Mouse (Mus musculus) heart, embryonic 13.5 days (tissue): Measurements from ENCODE around the gene Pi16. TPM values are rescaled to one million over a fixed set of nuclear protein-coding genes. Genes with fewer than 3 reads are reported as not detected.

Experiments
- ATAC-seq: fragments of 200-750 bp; cut with Nextera tagmentation; 2 replicates; pipeline ENCODE4 v1.8.0; 2017; ENCODE audit warnings: moderate TSS enrichment; ENCODE audit not compliant: insufficient number of reproducible peaks, low FRiP score, low TSS enrichment; ENCODE audit errors: extremely low read depth
- H3K27ac ChIP-seq: fragments of 300-500 bp; sonication (generic); replicated peaks from 2 replicates; pipeline ENCODE4 v1.5.1; 2015; ENCODE audit warnings: moderate library complexity, mild to moderate bottlenecking, inconsistent platforms
- H3K27me3 ChIP-seq: fragments of 300-500 bp; sonication (generic); replicated peaks from 2 replicates; pipeline ENCODE4 v1.6.1; 2015; ENCODE audit warnings: mild to moderate bottlenecking, inconsistent platforms
- H3K36me3 ChIP-seq: fragments of 300-500 bp; sonication (generic); 2 replicates; pipeline ENCODE4 v1.6.1; 2015; ENCODE audit warnings: mild to moderate bottlenecking, inconsistent platforms
- H3K4me1 ChIP-seq: fragments of 300-500 bp; sonication (generic); 2 replicates; pipeline ENCODE4 v1.6.1; 2015; ENCODE audit warnings: inconsistent platforms
- H3K4me2 ChIP-seq: fragments of 300-500 bp; sonication (generic); 2 replicates; pipeline ENCODE4 v1.6.1; 2015; ENCODE audit warnings: inconsistent platforms, mild to moderate bottlenecking, moderate library complexity
- H3K4me3 ChIP-seq: fragments of 300-500 bp; sonication (generic); 2 replicates; pipeline ENCODE4 v1.5.1; 2015; ENCODE audit warnings: moderate library complexity, mild to moderate bottlenecking, inconsistent platforms
- H3K9ac ChIP-seq: fragments of 300-500 bp; sonication (generic); 2 replicates; pipeline ENCODE4 v1.6.1; 2015; ENCODE audit warnings: inconsistent platforms, mild to moderate bottlenecking, moderate library complexity
- H3K9me3 ChIP-seq: fragments of 300-500 bp; sonication (generic); 2 replicates; pipeline ENCODE4 v1.6.1; 2016; ENCODE audit warnings: inconsistent platforms
- WGBS: fragments of 180-500 bp; shearing (Covaris S2); methylation state at CpG from one replicate; pipeline ENCODE4 v1.1.7; 2015; ENCODE audit warnings: mixed read lengths; 5-methylcytosine and 5-hydroxymethylcytosine counted together
- polyA plus RNA-seq: library from polyadenylated mRNA; unstranded; fragments of >200 nt; fragmentation: Nextera tagmentation; extraction: Ambion mirVana; gene quantifications from 2 replicates; pipeline ENCODE4 v1.2.1, GENCODE M21; 2015

Gene Pi16
- polyA plus RNA-seq, 1 experiment from 2014 or later, result 1.9 TPM

DNA sequence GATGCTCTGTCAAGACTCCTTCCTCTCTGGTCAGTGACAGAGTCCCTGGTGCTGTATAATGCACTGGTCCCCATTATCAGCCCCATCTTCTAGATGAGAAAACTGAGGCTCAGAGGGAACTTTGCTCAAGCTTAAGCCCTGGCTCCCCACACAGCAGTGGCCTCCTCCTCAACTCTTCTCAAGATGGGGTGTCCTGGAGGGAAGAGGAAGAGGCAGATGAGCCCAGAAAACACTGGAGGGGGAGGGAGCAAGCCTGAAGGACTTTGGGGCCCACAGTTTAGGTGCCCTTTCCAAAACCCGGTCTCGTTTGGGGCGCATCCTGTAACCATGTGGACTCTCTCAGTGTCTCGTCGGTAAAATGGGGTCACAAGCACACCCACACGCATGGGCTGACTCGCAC is 2.0 kb downstream of the Pi16 start:
- no peak overlapping the region for H3K4me3 ChIP-seq
- H3K27me3 ChIP-seq, result peaks cover 48% of the 10 kb centered on the region
- no peaks in the 10 kb centered on the region for H3K9me3 ChIP-seq
- H3K9ac ChIP-seq, result no peak overlapping the region
- H3K36me3 ChIP-seq, result no peaks in the 10 kb centered on the region
- H3K27ac ChIP-seq, result no peak overlapping the region
- H3K4me2 ChIP-seq, result no peak overlapping the region
- peaks cover 32% of the 10 kb centered on the region for H3K4me1 ChIP-seq
- WGBS, result 77% methylated on average over 7 of the region's 7 CpGs
- ATAC-seq, result no peak

DNA sequence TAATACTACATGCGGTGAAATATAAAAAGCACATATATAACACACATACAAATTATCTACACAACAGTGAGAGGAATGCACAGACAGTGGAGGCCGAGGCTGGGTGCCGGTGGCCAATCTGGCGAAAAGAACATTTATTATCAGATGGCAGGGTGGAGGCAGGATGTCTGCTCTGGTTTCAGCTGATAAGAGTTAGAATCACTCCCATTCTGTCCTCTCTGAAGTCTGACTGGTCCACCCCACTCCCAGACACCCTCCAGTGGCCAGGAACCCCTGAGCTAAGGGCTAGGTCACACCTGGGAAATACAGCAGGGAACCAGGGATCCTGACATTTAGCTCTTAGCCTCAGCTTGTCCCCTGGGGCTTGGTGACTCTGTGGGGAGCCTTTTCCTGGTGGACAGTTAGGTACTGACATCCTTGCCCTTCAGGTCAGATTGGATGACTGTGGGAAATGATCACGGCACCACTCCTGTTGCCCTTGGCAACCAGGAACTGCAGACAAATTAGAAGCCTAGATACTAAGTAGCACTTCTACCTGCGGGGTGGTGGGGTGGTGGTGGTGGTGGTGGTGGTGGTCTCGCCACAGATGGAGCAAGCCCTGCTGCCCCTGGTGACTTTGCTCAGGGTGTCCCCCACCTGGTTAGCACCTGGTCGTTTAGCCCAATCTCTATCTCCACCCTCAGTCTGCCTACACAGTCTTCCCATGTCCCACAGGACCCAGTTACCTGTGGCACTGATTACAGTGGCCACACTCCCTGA is 2.6 kb downstream of the Pi16 start:
- no peak overlapping the region for H3K9ac ChIP-seq
- peaks cover 48% of the 10 kb centered on the region for H3K27me3 ChIP-seq
- H3K36me3 ChIP-seq, result no peaks in the 10 kb centered on the region
- H3K4me1 ChIP-seq, result peaks cover 32% of the 10 kb centered on the region
- WGBS, result 46% methylated on average over 8 of the region's 8 CpGs
- H3K4me3 ChIP-seq, result no peak overlapping the region
- H3K4me2 ChIP-seq, result no peak overlapping the region
- ATAC-seq, result no peak
- no peaks in the 10 kb centered on the region for H3K9me3 ChIP-seq
- no peak overlapping the region for H3K27ac ChIP-seq

DNA sequence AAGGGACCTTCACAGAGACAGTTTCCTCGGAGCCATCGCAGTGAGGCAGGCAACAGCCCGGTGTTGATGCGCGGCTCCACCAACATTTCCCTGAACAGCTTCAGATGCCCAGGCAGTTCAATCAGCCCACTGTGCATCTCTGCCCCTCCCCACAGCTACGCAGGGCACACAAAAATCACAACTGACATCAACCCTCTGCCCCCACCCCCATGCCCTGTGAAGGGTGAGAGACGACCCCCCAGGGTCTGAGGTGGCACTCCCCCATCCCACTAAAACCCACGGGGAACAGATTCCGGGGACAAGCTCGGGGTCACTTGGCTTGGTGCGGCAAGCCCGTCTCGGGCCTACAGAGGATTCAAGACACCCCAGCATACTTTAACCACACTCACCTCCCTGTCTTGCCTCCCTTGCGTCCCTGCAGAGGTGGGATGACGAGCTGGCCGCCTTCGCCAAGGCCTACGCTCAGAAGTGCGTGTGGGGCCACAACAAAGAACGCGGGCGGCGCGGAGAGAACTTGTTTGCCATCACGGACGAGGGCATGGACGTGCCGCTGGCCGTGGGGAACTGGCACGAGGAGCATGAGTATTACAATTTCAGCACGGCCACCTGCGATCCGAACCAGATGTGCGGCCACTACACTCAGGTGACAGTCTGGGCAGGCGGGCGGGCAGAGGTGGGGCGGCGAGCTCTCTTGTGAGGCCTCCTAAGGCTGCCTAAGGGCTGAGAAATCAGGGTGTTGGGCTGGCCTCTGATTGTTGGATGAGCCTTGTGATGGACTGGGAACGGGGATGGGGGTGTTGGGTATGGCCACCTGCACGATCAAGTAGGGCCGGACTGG is 4.5 kb downstream of the Pi16 start:
- H3K4me1 ChIP-seq, result peaks cover 38% of the 10 kb centered on the region
- H3K4me3 ChIP-seq, result peak overlapping the region; percentile 27
- no peaks in the 10 kb centered on the region for H3K9me3 ChIP-seq
- no peak overlapping the region for H3K27ac ChIP-seq
- peak overlapping the region; percentile 57 for H3K4me2 ChIP-seq
- H3K9ac ChIP-seq, result peak overlapping the region; percentile 48; the same call in 1 of the 2 replicates
- H3K36me3 ChIP-seq, result no peaks in the 10 kb centered on the region
- H3K27me3 ChIP-seq, result peaks cover 63% of the 10 kb centered on the region
- WGBS, result 23% methylated on average over 41 of the region's 41 CpGs
- no peak for ATAC-seq

DNA sequence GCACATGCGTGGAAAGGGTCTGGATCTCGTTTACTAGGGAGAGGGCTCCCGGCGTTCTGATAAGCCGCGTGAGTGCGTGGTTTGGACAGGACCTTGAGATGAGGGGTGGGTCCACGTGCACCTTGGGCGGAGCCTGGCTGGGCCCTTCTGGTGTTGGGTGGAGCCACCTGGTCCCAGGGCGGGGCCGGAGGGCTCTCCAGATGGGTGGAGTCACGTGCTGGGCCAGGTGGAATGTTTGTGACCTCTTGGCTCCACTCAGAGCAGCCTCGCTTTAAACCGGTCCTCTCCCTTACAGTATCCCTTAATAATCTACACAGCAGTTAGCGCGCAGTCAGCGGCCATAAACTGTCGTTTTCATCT is 5.1 kb downstream of the Pi16 start:
- peak overlapping the region; percentile 27 for H3K4me3 ChIP-seq
- H3K9ac ChIP-seq, result peak overlapping the region; percentile 48; the same call in 1 of the 2 replicates
- peak overlapping the region; percentile 57 for H3K4me2 ChIP-seq
- peaks cover 41% of the 10 kb centered on the region for H3K4me1 ChIP-seq
- H3K27me3 ChIP-seq, result peaks cover 69% of the 10 kb centered on the region
- 19% methylated on average over 18 of the region's 18 CpGs for WGBS
- no peaks in the 10 kb centered on the region for H3K36me3 ChIP-seq
- ATAC-seq, result no peak
- H3K9me3 ChIP-seq, result no peaks in the 10 kb centered on the region
- H3K27ac ChIP-seq, result no peak overlapping the region

DNA sequence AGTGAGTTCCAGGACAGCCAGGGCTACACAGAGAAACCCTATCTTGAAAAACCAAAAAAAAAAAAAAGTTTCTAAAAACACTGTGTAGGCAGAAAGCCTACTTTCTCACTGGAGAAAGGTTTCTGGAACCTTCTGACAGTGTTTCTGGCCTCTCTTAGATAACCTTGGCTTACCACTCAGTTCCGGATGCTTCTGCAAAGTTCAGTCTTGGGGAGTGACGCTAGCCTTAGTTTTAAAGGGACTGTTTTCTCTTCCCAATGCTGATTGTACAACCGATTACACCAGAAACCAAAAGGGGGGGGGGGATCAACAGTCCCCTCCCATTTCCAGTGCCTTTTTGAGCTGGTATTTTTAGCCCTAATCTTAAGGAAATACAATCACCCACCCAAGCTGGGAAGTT is 6.1 kb downstream of the Pi16 start:
- no peak for ATAC-seq
- Histone ChIP-seq H3K9ac (no peak overlapping the region), H3K4me1 (peaks cover 41% of the 10 kb centered on the region), H3K4me3 (no peak overlapping the region), H3K27ac (no peak overlapping the region), H3K36me3 (no peaks in the 10 kb centered on the region), H3K4me2 (no peak overlapping the region), H3K9me3 (no peaks in the 10 kb centered on the region), H3K27me3 (peaks cover 71% of the 10 kb centered on the region)
- 60% methylated on average over 3 of the region's 3 CpGs for WGBS

DNA sequence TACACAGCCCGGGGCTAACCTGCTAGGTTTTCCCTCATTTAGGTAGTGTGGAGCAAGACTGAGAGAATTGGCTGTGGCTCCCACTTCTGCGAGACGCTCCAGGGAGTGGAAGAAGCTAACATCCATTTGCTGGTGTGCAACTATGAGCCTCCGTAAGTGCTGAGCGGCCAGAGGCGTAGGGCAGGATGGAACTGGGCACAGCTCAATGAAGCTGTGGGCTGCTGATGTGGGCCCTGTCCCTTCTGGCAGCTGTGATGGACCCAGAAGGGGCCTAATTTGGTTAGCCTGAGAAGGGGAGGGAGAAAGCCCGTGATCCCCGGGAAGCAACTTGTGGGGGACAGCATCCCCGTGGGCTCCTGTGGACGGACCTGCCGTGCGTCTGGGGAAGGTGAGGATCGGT is 8.4 kb downstream of the Pi16 start:
- H3K4me3 ChIP-seq, result no peak overlapping the region
- H3K9me3 ChIP-seq, result no peaks in the 10 kb centered on the region
- no peak for ATAC-seq
- H3K9ac ChIP-seq, result no peak overlapping the region
- peaks cover 51% of the 10 kb centered on the region for H3K27me3 ChIP-seq
- H3K4me2 ChIP-seq, result no peak overlapping the region; the same call in 1 of the 2 replicates
- WGBS, result 65% methylated on average over 13 of the region's 13 CpGs
- H3K27ac ChIP-seq, result no peak overlapping the region
- peaks cover 38% of the 10 kb centered on the region for H3K4me1 ChIP-seq
- H3K36me3 ChIP-seq, result peaks cover 13% of the 10 kb centered on the region

DNA sequence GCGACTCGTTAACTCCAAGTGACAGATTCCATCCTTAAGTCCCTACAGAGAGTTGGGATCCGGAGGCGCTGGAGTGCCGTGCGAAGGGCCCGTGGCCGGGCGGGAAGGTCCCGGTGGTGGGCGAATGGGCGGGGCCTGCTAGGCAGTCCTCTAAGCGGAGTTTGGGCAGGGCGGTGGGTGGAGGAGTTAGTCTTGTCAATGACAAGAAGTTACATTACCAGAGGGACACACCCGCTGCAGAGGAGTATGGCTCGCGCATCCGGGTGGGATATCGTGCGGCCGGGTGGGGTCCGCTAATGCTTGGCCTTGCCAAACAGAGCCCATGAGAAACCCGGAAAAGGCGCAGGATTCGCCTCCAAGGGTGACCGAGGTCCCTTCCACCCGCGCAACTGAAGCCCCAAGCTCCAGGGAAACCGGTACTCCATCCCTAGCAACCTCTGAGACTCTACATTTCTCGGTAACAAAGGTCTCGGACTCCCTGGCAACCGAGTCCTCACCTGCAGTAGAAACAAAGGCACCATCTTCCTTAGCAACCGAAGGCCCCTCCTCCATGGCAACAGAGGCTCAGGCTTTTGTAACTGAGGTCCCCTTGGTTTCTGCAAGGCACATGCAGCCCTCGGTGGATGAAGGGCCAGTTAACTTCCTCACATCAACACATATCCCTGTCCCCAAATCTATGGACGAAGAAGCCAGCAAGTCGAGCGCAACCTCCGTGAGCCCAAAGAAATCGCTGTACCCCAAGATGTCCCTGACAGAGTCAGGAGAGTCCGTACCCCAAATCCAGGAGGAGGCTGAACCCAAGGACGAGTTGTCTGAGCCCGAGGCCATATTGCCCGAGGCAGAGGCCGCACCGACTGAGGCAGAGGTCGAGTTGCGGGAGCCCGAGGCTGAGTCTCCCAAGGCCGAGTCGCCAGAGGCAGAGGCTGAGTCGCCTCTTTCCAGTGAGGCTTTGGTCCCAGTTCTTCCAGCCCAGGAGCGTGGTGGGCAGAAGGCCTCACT is 9.3 kb downstream of the Pi16 start:
- H3K9me3 ChIP-seq, result no peaks in the 10 kb centered on the region
- peaks cover 21% of the 10 kb centered on the region for H3K36me3 ChIP-seq
- H3K9ac ChIP-seq, result peak overlapping the region; percentile 65
- peaks cover 41% of the 10 kb centered on the region for H3K27me3 ChIP-seq
- H3K4me3 ChIP-seq, result peak overlapping the region; percentile 43
- WGBS, result 21% methylated on average over 52 of the region's 52 CpGs
- no peak overlapping the region for H3K27ac ChIP-seq
- peak overlapping the region; percentile 68 for H3K4me2 ChIP-seq
- peaks cover 47% of the 10 kb centered on the region for H3K4me1 ChIP-seq
- no peak for ATAC-seq

DNA sequence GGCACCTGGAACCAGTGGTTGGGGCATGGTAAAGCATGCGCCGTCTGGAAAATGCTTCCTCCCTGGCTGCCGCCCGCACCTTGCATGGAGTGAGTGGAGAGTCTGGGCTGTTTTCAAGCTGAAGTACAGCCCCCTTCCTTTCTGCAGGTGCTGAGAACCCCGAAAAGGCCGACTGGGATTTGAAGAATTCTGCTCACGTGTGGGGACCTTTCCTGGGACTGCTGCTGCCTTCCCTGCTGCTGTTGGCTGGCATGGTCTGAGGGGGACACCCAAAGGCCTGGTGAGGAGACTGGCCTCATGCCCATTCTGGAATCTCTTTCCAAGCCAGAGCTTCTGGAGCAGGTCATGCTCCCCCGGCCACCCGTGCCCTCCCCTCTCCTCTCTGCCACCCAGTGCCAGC is 10.2 kb downstream of the Pi16 start:
- H3K4me1 ChIP-seq, result peaks cover 47% of the 10 kb centered on the region
- ATAC-seq, result no peak

DNA sequence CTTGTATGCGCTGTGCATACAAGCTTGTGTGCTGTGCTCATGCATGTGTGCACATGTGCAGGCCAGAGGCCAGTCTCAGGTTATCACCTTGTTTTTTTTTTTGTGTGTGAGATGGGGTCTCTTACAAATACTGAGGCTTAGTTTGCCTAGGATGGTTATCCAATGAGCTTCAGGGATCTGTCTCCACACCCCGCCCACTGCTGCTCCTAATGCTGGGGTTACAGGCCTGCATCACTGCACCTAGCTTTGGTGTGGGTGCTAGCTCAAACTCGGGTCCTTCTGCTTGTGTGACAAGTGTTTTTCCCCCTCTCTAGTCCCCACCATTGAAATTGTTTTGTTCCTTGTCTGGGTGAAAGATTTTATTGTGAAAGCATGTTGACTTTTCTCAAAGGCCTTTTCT is 12.7 kb downstream of the Pi16 start:
- Histone ChIP-seq H3K27me3 (peaks cover 25% of the 10 kb centered on the region), H3K4me2 (no peak overlapping the region), H3K9me3 (no peaks in the 10 kb centered on the region), H3K4me3 (no peak overlapping the region), H3K36me3 (peaks cover 51% of the 10 kb centered on the region), H3K27ac (peak overlapping the region; percentile 74), H3K9ac (no peak overlapping the region), H3K4me1 (peaks cover 43% of the 10 kb centered on the region)
- WGBS, result 68% methylated on average over 3 of the region's 3 CpGs
- ATAC-seq, result no peak

More for the DNA sequence above, 10.2 kb downstream of the Pi16 start:
- Histone ChIP-seq H3K9me3 (no peaks in the 10 kb centered on the region), H3K27ac (no peak overlapping the region), H3K36me3 (peaks cover 30% of the 10 kb centered on the region), H3K4me2 (no peak overlapping the region), H3K4me3 (no peak overlapping the region), H3K9ac (no peak overlapping the region), H3K27me3 (peaks cover 32% of the 10 kb centered on the region)
- whole genome bisulfite sequencing, result 75% methylated on average over 9 of the region's 9 CpGs

DNA sequence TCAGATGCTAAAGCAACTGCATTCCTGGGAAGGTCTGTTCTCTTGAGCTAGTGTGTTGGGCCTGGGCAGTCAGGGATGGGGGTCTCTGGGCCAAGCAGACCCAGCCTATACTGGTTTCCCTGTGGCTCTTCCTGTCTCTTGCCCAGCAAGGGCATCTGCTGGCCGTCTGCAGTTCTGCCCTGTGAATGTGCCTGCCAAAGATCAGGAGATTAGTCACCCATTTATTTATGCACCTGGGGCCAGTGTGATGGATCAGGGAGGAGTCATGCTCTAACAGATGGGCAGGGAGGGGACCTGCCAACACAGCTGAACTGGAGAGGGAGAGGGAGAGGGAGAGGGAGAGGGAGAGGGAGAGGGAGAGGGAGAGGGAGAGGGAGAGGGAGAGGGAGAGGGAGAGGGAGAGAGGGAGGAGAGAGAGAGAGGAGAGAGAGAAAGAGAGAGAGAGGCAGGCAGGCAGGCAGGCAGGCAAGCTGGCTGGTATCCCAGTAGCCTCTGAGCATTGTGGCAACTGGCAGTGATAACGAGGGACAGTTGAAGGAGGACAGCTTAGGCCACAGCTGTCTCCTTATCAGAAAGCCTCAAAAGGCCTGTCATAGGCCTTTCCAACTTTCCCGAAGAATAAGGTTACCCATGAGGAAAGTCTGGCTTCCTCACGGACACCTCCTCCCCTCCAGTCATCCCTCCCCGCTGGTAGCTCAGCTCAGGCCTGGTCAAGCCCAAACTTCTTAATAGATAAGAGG is 13.4 kb downstream of the Pi16 start:
- peaks cover 57% of the 10 kb centered on the region for H3K36me3 ChIP-seq
- H3K4me1 ChIP-seq, result peaks cover 43% of the 10 kb centered on the region
- no peak overlapping the region for H3K9ac ChIP-seq
- peak overlapping the region; percentile 76 for H3K27ac ChIP-seq
- WGBS, result 5% methylated on average over 5 of the region's 5 CpGs
- H3K9me3 ChIP-seq, result no peaks in the 10 kb centered on the region
- H3K4me2 ChIP-seq, result no peak overlapping the region
- no peak for ATAC-seq
- no peak overlapping the region for H3K4me3 ChIP-seq
- H3K27me3 ChIP-seq, result peaks cover 21% of the 10 kb centered on the region
